Mouse (Mus musculus) midbrain, postnatal 0 days (tissue): Measurements from ENCODE around the gene Gosr2. TPM values are rescaled to one million over a fixed set of nuclear protein-coding genes. Genes with fewer than 3 reads are reported as not detected.
A peak's percentile ranks its signal among the peaks of the same experiment; 100 is the strongest.

Experiments
- ATAC-seq: fragments of 200-750 bp; cut with Nextera tagmentation; 2 replicates; pipeline ENCODE4 v1.8.0; 2017; ENCODE audit warnings: moderate number of reproducible peaks, mild to moderate bottlenecking, moderate TSS enrichment, moderate library complexity; ENCODE audit not compliant: low FRiP score
- DNase-seq: peaks from one replicate; pipeline ENCODE4 v3.0.0-alpha.2; 2015; ENCODE audit warnings: low spot score
- H3K27ac ChIP-seq: fragments of 300-500 bp; sonication (generic); 2 replicates; pipeline ENCODE4 v1.5.1; 2014; ENCODE audit warnings: low read depth, mild to moderate bottlenecking, low read length, mixed read lengths
- H3K27me3 ChIP-seq: fragments of 300-500 bp; sonication (generic); 2 replicates; pipeline ENCODE4 v1.6.1; 2014; ENCODE audit warnings: low read length, control low read depth, mixed read lengths; ENCODE audit not compliant: insufficient read depth
- H3K36me3 ChIP-seq: fragments of 300-500 bp; sonication (generic); 2 replicates; pipeline ENCODE4 v1.6.1; 2014; ENCODE audit warnings: low read length, control low read depth, mixed read lengths; ENCODE audit not compliant: insufficient read depth
- H3K4me1 ChIP-seq: fragments of 300-500 bp; sonication (generic); 2 replicates; pipeline ENCODE4 v1.6.1; 2014; ENCODE audit warnings: mild to moderate bottlenecking, control low read depth, antibody characterized with exemption, low read length, mixed read lengths; ENCODE audit not compliant: insufficient read depth
- H3K4me2 ChIP-seq: fragments of 300-500 bp; sonication (generic); 2 replicates; pipeline ENCODE4 v1.6.1; 2014; ENCODE audit warnings: low read depth, mild to moderate bottlenecking, low read length, mixed read lengths; ENCODE audit not compliant: poor library complexity, severe bottlenecking
- H3K4me3 ChIP-seq: fragments of 300-500 bp; sonication (generic); 2 replicates; pipeline ENCODE4 v1.5.1; 2014; ENCODE audit warnings: low read depth, mild to moderate bottlenecking, low read length, moderate library complexity
- H3K9ac ChIP-seq: fragments of 300-500 bp; sonication (generic); replicated peaks from 2 replicates; pipeline ENCODE4 v1.6.1; 2014; ENCODE audit warnings: mild to moderate bottlenecking, low read length, moderate library complexity, mixed read lengths; ENCODE audit not compliant: poor library complexity, severe bottlenecking
- H3K9me3 ChIP-seq: fragments of 300-500 bp; sonication (generic); 2 replicates; pipeline ENCODE4 v1.6.1; 2016; ENCODE audit warnings: low read length, control low read depth
- CTCF ChIP-seq: IDR thresholded peaks from 2 replicates; pipeline ENCODE4 v1.5.1; 2016; ENCODE audit warnings: antibody characterized with exemption, mild to moderate bottlenecking
- WGBS: fragments of 180-500 bp; shearing (Covaris S2); extraction: QIAGEN DNeasy Blood & Tissue Kit; methylation state at CpG from one replicate; pipeline ENCODE4 v1.1.7; 2014; 5-methylcytosine and 5-hydroxymethylcytosine counted together
- polyA plus RNA-seq: library from polyadenylated mRNA; unstranded; fragments of >200 nt; fragmentation: Nextera tagmentation; extraction: Ambion mirVana; gene quantifications from 2 replicates; pipeline ENCODE4 v1.2.1, GENCODE M21; 2015
- total RNA-seq: library from RNA; depleted of rRNA; stranded (reverse); fragments of >200 nt; gene quantifications from 2 replicates; pipeline ENCODE4 v1.2.3, GENCODE M21; 2014

Gene Gosr2
- total and polyA plus RNA-seq, 2 experiments from 2014 or later = 88.2 to 104 TPM

GRCm38 (mm10) chr11:103698226-103698625 is 528 bp upstream of the Gosr2 start:
- ATAC-seq = no peak
- no peak for DNase-seq

GRCm38 (mm10) chr11:103696851-103697564 is 690 bp downstream of the Gosr2 start:
- Histone ChIP-seq H3K36me3 (no peaks in the 10 kb centered on the region), H3K4me1 (no peaks in the 10 kb centered on the region; the same call in 1 of the 2 replicates), H3K27me3 (no peaks in the 10 kb centered on the region), H3K9me3 (no peaks in the 10 kb centered on the region), H3K4me2 (peak overlapping the region; percentile 54), H3K27ac (peak overlapping the region; percentile 98), H3K9ac (peak overlapping the region; percentile 85), H3K4me3 (peak overlapping the region; percentile 92)
- no peak; the same call in 1 of the 2 replicates for TF ChIP-seq CTCF
- ATAC-seq (peak; percentile 69), DNase-seq (peak; percentile 61)
- 1% methylated on average over 18 of the region's 18 CpGs for WGBS

More at GRCm38 (mm10) chr11:103698226-103698625, 528 bp upstream of the Gosr2 start:
- H3K4me2 ChIP-seq = peak overlapping the region; percentile 54
- no peaks in the 10 kb centered on the region for H3K36me3 ChIP-seq
- H3K27ac ChIP-seq = peak overlapping the region; percentile 98
- H3K4me1 ChIP-seq = no peaks in the 10 kb centered on the region; the same call in 1 of the 2 replicates
- WGBS = 62% methylated on average over 2 of the region's 2 CpGs
- TF ChIP-seq CTCF = no peak
- H3K9me3 ChIP-seq = no peaks in the 10 kb centered on the region
- peak overlapping the region; percentile 85; the same call in 1 of the 2 replicates for H3K9ac ChIP-seq
- H3K27me3 ChIP-seq = no peaks in the 10 kb centered on the region
- H3K4me3 ChIP-seq = peak overlapping the region; percentile 92

GRCm38 (mm10) chr11:103693241-103693640 is 4.5 kb downstream of the Gosr2 start:
- ATAC-seq = no peak
- H3K27ac ChIP-seq = no peak overlapping the region
- no peak overlapping the region for H3K9ac ChIP-seq
- no peak overlapping the region for H3K4me3 ChIP-seq
- no peaks in the 10 kb centered on the region for H3K27me3 ChIP-seq
- H3K9me3 ChIP-seq = no peaks in the 10 kb centered on the region
- H3K36me3 ChIP-seq = peaks cover 4% of the 10 kb centered on the region; the same call in 1 of the 2 replicates
- DNase-seq = no peak
- 42% methylated on average over 1 of the region's 1 CpGs for WGBS
- H3K4me2 ChIP-seq = no peak overlapping the region
- TF ChIP-seq CTCF = no peak
- H3K4me1 ChIP-seq = no peaks in the 10 kb centered on the region; the same call in 1 of the 2 replicates

GRCm38 (mm10) chr11:103691036-103691435 is 6.7 kb downstream of the Gosr2 start:
- Histone ChIP-seq H3K9me3 (no peaks in the 10 kb centered on the region), H3K27ac (no peak overlapping the region), H3K4me2 (no peak overlapping the region), H3K4me3 (no peak overlapping the region), H3K9ac (no peak overlapping the region), H3K36me3 (peaks cover 16% of the 10 kb centered on the region), H3K4me1 (no peaks in the 10 kb centered on the region; the same call in 1 of the 2 replicates), H3K27me3 (no peaks in the 10 kb centered on the region)
- no peak for TF ChIP-seq CTCF
- 90% methylated on average over 1 of the region's 1 CpGs for WGBS
- DNase-seq = no peak
- ATAC-seq = no peak

GRCm38 (mm10) chr11:103688980-103689378 is 8.7 kb downstream of the Gosr2 start:
- H3K9ac ChIP-seq = no peak overlapping the region
- H3K4me2 ChIP-seq = no peak overlapping the region
- no peak for ATAC-seq
- H3K4me3 ChIP-seq = no peak overlapping the region
- no peaks in the 10 kb centered on the region for H3K27me3 ChIP-seq
- TF ChIP-seq CTCF = no peak
- peaks cover 34% of the 10 kb centered on the region for H3K36me3 ChIP-seq
- H3K4me1 ChIP-seq = no peaks in the 10 kb centered on the region
- DNase-seq = no peak
- no peak overlapping the region for H3K27ac ChIP-seq
- 42% methylated on average over 3 of the region's 3 CpGs for WGBS
- H3K9me3 ChIP-seq = no peaks in the 10 kb centered on the region

GRCm38 (mm10) chr11:103688271-103688979 is 9.3 kb downstream of the Gosr2 start:
- peaks cover 40% of the 10 kb centered on the region for H3K36me3 ChIP-seq
- no peak for TF ChIP-seq CTCF
- ATAC-seq (no peak), DNase-seq (no peak)
- H3K4me1 ChIP-seq = no peaks in the 10 kb centered on the region
- no peaks in the 10 kb centered on the region for H3K9me3 ChIP-seq
- no peaks in the 10 kb centered on the region for H3K27me3 ChIP-seq
- H3K27ac ChIP-seq = no peak overlapping the region
- WGBS = 67% methylated on average over 6 of the region's 6 CpGs
- no peak overlapping the region for H3K4me3 ChIP-seq
- H3K9ac ChIP-seq = no peak overlapping the region
- H3K4me2 ChIP-seq = no peak overlapping the region
